Mouse (Mus musculus) MEL-GATA-1-ER (cell line): ENCODE results near the gene Mtfr1l.
"Not testable (repeated sequence)": the region's sequence is repeated elsewhere in the genome, so short reads cannot be mapped to it uniquely, and the experiment has no call there.

Experiments used
- DNase-seq: peaks from one replicate; pipeline ENCODE4 v3.0.0-alpha.2; 2012; ENCODE audit warnings: low read depth; ENCODE audit errors: extremely low read depth

The Mtfr1l gene

DNA sequence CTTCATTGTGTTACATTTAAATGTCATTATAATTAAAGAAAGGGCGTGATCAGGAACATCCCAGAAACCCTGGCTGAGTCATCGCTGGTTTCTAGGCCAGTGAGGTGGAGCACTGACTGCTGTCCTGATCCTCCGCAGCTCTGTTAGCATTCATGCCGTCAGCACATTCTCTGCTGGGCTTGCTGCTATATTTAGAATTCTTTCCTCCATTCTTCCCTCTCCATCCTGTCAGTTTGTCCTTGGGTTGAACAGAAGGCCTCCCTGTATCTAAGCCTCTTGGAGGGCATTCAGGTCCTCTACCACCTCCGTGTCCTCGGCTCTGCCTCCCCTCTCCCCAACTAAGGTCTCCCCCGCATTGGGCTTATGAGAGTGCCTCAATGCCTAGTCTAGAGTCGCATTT is 18.2 kb downstream of the Mtfr1l start:
- no peak for DNase-seq

DNA sequence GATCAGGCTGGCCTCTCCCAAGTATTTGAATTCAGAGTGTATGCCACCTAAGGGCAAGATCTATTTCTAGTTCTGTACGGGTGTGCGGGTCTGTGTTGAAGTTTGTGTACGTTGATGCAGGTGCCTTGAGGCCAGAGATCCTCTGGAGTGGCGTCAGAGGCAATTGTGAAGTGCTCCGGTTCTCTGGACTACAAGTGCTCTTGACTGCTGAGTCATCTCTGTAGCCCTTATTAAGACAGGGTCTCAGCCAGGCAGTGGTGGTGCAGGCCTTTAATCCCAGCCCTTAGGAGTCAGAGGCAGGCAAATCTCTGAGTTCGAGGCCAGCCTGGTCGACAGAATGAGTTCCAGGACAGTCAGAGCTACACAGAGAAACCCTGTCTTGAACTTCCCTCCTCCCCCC is 19.6 kb downstream of the Mtfr1l start:
- DNase-seq = no peak

DNA sequence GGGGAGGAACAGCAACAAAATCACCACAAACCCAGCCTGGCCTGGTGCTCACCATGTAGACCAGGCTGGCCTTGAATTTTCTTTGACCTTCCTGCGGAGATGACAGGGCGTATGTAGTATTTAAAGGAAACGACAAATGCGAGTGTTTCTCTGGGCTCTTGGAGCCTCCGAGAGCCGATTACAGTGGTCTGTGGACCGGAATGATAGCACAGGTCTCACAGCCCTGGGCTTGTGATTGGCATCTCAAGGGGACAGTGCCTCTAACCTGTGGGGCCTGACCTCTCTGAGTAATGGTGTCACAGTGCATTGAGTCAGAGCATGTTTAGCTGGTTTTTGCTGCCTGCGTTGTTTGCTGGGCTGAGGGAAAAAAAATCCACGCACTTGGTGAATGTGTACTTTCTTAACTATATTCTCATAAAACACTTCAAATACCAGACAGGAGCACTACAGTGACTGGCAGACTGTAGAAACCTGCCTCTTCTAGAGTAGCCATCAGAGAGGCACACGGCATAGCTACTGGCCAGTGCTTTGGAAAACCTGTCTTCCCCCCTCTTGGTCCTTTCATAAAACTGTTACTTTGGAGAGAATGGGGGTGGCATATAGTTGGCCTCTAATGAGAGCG is 20.8 kb downstream of the Mtfr1l start:
- DNase-seq = no peak

DNA sequence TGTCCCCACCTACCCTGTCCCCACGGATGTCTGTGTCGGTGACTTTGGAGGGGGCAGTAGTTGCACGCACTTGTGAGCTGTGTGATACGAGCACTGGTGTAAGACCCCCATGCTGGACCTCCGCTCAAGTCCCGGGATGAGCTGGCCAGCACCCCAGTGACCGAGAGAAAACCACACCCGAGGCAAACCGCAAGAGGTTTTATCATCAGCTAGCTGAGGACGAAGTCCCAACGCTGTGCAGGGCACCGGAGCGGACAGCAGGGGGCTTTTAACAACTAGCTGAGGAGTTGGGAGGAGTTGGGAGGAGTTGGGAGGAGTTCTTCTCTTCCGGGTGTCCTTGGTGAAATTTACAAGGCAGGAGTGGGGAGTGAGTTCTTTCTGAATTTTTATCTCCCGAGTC is 22.4 kb downstream of the Mtfr1l start:
- no peak for DNase-seq

DNA sequence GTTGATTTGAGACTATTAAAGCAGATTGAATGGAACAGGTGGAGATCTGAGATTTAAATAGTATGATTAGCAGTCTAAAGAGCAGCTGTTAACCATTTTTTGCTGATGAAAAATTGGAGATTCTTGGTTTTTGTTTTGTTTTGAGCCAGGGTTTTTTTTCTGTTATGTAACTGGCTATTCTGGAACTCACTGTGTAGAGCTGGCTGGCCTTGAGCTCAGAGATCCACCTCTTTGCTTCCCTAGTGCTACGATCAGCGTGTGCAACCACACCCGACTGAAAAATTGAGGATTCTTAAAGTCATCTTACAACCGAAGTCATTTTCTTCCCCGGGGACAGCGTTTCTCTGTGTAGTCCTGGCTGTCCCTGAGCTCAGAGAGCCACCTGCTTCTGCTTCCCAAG is 23.5 kb downstream of the Mtfr1l start:
- no peak for DNase-seq

DNA sequence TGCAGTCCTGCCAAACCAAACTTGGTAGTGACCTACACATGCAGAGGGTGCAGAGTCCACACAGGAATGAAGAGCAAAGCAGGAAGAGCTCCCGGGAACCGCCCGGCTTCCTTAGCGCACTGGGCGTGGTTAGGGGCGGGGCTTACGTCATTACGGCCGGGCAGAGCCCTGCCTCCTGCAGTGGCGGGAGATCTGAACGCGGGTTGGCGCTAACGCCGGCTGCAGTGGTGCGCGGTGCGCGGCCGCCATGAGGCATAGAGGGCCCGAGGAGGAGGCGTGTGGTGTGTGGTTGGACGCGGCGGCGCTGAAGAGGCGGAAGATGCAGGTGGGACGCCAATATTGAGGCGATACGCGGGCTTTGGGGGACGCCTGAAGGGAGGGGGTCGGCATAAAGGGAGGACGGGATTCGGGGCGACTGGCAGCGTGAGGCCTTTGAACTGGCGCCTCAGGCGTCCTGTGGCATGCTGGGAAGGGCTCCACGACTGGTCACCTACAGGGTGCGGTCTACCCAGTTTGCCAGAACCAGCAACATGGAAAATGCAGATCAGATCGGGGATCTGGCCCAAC is 24.3 kb downstream of the Mtfr1l start, which contains the start of gene Aunip:
Gene Aunip, plus strand, starts transcription at position 155 of the 567 bp plus-strand sequence.
- no peak for DNase-seq

DNA sequence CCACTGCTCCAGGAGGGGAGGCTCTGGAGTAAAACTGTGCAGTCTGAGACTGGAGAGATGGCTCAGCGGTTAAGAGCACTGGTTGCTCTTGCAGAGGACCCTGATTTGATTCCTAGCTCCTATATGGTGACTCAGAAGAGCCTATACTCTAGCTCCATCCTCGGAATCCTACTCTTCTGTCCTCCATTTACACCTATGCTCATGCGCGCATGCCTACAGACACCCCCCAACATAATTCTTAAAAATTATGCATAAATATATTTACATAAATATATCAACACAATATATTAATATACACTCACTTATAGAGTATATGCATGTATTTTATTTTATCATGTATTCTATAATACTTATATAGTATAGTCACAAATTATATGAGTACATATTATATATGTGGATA is 24.8 kb downstream of the Mtfr1l start:
- no peak for DNase-seq

DNA sequence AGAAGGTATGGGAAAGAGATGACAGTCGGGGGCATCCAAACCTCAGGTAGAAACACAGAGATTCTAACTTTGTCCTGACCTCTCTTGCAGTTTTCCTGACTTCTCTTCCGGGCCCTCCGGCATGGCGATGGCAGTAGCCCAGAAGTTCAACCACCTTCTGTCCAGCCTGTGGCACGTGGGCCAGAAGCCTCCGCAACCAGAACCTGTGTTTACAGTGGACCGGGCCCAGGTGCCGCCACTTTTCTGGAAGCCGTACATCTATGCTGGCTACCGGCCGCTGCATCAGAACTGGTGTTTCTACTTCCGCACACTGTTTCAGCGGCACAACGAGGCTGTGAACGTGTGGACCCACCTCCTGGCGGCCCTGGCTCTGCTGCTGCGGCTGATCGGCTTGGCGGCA is 28.5 kb downstream of the Mtfr1l start:
- no peak for DNase-seq

DNA sequence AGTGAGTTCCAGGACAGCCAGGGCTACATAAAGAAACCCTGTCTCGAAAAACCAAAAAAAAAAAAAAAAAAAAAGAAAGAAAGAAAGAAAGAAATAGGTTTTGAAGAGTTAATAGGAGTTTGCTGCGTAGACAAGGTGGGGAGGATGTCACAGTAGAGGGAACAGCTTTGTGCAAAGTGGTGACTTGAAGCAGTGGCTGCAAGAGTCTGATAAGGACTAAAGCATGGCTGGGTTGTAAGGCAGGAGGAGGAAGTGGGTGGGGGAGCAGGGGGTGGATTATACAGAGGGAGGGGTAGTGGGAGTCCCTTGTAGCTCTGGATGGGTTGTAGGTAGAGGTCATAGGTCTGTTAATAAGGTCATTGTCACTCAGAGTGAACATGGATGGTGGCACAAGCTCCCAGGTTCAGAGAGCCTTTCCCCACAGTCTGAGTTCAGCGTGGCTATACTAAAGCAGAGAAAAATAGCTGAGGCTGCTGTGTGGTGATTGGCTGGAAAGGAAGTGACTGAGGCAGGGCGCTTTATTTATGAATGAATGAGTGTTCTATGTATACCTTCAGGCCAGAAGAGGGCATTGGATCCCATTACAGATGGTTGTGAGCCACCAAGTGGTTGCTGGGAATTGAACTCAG is 29.1 kb downstream of the Mtfr1l start:
- peak; percentile 96 for DNase-seq

DNA sequence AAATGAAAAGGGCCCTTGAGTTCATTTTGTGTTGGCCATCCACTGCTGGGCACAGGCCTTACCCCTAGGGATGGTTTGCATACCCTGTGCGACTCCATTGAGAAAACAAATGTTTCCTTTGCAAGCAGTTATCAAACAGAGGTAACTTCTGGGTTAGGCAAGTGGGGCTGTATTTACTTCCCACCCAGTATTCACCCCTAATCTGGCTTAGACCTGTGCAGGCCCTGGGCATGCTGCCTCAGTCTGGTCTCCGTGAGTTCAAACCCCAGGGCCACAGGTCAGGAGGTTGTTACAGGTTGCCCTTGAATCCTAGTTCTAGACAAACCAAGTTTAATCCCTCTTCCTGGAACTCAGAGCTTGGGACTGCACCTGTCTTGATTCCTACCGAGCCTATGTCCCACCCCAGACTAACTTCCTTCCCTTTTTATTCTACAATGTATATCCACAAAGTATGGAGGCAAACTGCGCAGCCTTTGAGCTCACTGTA is 29.8 kb downstream of the Mtfr1l start:
- no peak for DNase-seq

DNA sequence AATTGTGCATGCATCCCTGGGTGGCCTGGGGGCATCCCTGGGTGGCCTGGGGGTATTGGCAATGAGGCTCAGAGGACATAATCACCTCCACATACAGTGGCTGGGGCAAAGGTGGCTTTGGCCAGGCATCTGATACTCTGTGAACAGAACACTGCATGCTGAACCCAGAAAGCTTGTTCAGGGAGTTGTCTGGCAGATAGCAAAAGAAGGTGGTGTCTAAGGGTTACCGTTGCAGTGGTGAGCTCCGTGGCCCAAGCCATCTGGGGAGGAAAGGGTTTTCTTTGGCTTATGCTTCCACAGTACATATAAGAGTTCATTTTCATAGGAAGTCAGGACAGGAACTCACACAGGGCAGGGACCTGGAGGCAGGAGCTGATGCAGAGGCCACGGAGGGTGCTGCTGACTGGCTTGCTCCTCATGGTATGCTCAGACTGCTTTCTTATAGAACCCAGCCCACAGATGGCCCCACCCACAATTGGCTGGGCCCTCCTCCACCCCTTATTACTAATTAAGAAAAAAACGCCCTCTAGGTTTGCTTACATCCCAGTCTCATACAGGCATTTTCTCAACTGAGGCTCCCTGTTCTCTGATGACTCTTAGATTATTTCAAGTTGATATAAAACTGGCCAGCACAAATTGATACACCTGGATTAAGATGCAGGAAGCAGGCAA is 31.4 kb downstream of the Mtfr1l start:
- no peak for DNase-seq

DNA sequence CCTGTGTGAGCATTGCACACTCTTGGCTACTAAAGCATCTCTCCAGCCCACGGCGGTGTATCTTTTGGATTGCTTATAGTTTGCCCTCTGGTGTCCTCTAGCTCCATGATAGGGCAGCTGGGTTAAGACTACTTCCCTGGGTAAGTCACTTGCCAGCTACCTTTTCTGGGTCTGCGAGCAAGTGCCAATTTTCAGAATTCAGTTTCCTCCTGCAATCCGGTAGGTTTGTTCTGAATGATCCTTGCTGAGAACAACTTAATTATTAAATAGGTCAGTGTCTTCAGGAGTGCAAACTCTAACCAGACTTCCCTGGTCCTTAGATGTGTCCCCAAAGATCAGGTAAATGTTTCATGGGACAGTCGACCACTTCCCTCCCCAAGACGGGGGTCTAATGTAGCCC is 34.1 kb downstream of the Mtfr1l start:
- DNase-seq = no peak

DNA sequence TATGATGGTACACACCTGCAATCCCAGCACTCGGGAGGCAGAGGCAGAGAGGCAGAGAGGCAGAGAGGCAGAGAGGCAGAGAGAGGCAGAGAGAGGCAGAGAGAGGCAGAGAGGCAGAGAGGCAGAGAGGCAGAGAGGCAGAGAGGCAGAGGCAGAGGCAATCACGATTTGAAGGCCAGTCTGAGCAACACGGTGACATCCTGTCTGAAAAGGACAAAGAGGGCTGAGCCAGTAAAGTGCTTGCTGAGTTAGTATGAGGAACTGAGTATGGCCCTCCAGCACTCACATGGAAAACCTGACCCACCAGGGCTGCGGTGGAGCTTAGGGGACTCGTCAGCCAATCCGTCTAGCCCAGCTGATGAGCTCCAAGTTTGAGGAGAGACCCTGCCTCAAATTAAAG is 36.2 kb downstream of the Mtfr1l start:
- not testable (repeated sequence) for DNase-seq

DNA sequence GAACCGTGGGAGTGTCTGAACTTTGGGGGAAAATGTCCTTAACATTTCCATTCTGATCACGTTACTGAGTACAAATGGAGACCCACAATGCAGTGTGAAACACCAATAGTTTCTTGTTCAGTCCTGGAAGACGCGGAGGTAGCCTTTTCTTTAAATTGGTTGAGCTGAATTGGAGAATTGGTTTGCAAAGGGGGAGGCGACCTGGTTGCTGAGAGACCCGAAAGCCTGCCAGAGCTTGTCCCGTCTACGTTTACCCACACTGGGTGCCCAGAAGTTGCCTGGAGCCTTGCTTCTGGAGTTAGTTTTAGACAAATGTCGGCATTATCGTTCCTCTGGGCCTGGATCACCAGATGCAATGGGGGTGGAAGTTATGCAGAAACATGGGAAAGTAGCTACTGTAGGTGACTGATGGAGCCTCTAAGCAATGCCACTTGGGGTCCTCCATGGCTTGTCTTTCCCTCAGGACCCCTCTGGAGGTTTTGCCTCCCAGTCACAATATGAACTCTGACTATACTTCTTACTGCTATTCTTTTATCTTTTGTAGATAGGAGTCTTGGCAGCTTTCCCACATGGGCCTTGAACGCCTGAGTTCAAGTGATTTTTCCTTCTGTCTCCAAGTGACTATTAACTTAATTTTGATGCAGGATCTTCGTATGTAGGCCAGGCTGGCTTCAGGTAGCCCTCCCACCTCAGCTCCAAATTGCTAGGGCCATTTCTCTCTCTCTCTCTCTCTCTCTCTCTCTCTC is 37.0 kb downstream of the Mtfr1l start:
- DNase-seq = peak; percentile 15

DNA sequence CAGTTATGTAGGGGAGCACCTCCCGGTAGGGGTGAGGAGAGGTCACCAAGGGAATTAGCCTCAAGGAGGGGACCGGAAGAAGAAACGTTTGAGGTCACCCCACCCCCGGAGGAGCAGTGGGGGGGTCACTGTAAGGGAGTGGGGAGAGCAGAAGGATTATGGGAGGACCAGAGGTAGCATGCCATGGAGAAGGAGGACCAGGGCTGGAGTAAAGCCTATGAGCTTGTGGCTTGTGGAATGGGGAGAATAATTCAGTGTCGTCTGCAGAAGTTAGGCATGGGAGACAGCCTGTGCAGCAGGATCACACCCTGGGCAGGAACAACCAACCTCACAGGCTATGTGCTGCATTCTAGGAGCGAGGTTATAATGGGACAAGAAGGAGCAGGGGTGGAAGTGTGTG is 38.0 kb downstream of the Mtfr1l start:
- DNase-seq = no peak

DNA sequence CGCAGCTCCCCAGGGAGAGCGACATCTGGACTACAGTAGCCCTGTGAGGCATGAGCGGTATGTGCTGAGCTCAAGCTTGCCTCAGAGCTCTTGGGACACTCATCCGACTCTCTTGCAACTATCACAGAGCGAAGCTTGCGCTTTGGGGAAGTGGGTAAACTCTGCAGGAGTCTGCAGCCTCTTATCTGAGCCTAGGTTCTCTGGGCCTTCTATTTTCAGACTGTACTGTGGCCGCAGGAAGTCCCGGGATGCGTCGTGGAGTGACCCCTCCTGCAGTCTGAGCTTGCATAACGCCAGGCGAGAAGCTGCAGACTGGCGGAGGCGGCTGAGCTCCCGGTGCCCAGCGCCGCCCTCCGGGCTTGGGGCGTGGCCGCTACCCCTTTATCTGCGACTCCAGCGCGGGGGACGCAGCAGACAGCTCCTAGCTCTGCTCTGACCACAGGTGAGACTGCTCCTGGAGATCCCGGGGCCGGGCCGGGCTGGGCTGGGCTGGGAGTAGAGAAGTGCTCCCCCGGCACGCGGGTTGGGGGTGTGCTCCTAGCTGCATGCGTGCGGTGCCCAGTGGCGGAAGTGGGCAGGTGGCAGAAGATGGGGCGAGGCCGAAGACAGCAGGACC is 38.5 kb downstream of the Mtfr1l start, which contains the start of gene Paqr7:
Gene Paqr7, plus strand, starts transcription at position 103 of the 616 bp plus-strand sequence.
- DNase-seq = peak; percentile 78

DNA sequence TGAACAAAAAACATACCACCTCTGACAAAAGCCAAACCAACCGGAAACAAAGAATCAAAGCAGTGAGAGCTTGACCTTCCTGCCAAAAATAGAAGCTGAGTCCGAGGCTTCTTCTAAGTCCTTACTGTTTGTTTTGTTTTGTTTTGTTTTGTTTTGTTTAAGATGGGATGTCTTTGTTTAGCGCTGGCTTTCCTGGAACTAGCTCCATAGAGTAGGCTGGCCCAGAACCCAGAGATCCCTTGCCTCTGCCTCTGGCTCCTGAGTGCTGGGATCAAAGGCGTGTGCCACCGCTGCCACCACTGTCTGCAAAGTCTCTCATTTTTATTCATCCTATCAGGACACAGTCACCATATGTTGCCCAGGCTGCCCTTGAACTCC is 39.7 kb downstream of the Mtfr1l start:
- no peak for DNase-seq

DNA sequence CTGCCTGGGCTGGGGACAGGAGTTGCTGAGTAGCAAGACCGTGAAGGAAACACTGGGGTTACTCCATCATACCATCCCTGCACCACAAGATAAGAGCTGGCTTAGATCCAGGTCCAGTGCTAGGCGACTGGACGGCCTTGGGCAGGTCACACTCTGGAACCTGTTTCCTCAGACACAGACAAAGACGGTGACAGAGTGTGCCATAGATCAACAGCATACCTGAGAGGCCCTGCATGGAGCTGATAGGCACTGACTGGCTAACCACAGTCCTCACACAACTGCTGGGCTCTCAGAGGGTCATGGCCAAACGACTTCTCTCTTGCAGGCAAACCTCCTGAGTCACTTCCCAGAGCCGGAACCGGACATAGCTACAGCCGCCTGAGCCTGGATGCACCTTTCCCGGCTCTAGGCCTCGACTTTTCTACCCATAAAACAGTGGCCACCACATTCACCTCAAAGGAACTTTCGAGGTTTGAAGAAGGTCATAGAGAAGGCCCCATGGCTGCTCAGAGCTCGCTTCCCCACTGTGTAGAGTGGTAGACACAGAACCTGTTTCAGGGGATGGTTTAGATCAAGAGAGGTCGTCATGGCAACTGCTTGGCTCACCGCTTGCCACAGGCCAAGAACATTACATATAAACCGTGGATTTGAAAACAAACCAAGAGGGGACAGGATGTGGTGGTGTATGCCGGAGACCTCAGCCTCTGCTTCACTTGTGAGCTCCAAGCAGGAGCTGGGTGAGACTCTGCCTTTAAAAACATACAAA is 40.2 kb downstream of the Mtfr1l start:
- DNase-seq = peak; percentile 62

DNA sequence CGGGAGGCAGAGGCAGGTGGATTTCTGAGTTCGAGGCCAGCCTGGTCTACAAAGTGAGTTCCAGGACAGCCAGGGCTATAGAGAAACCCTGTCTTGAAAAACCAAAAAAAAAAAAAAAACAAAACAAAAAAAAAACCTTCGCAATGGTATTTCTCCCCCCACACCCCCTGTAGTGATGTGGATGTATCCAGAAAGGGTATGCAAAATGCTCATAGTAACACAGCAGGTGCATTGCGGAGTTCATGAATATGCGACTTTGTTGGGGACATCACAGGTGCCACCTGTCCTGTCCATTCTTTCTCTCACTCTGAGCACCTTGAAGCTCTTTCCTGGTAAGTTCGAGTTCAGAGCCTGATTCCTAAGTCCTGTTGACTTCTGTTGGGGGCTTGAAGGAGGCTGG is 41.0 kb downstream of the Mtfr1l start:
- DNase-seq = not testable (repeated sequence)

DNA sequence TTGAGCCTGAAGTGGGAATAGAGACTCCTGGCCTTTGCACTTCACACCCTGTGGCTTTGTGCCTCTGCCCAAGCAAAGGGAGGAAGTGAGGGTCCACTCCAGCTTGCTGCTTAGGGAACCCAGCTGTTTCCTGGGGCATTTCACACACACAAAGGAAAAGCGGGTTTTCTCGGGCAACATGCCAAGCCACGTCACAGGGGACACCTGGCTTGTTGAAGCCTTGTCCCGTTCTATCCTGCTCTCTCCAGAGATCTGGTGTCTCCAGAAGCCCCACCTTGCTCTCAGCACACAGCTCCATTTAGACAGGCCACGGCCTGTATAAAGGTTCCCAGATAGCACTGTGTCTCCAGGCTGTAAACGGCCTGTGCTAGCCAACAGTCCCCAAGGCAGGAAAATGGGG is 43.5 kb downstream of the Mtfr1l start:
- DNase-seq = no peak
